Mouse (Mus musculus) adrenal gland, adult 2 months (tissue): ENCODE results near the gene Ccdc36. TPM values are rescaled to one million over a fixed set of nuclear protein-coding genes. Genes with fewer than 3 reads are reported as not detected.

Experiments
- DNase-seq: peaks from one replicate; pipeline ENCODE4 v3.0.0; 2021
- polyA plus RNA-seq: library from polyadenylated mRNA; depleted of rRNA; stranded (reverse); fragments of >200 nt; gene quantifications from 2 replicates; pipeline ENCODE4 v1.2.3, GENCODE M21; 2012
- total RNA-seq, 2 experiments: library from RNA; stranded (reverse); gene quantifications; 2 replicates each; pipeline ENCODE4 v1.2.3; 2021

The Ccdc36 gene
- total and polyA plus RNA-seq, 3 experiments, result not detected

- DNase-seq, result no peak
Measured at GRCm38 (mm10) chr9:108445125-108445524, 16.8 kb upstream of the Ccdc36 start.

GRCm38 (mm10) chr9:108441236-108441919 is 13.1 kb upstream of the Ccdc36 start:
- no peak for DNase-seq

- no peak for DNase-seq
Measured at GRCm38 (mm10) chr9:108440485-108440884, 12.2 kb upstream of the Ccdc36 start.

GRCm38 (mm10) chr9:108439176-108439575 is 10.9 kb upstream of the Ccdc36 start:
- DNase-seq, result no peak

- no peak for DNase-seq
Measured at GRCm38 (mm10) chr9:108436182-108436581, 7.9 kb upstream of the Ccdc36 start, which contains the start of gene BC048562. BC048562 (plus strand) TSS chr9:108436482.

- DNase-seq, result no peak
Measured at GRCm38 (mm10) chr9:108431431-108432067, 3.3 kb upstream of the Ccdc36 start.

- peak; percentile 30 for DNase-seq
Measured at GRCm38 (mm10) chr9:108412221-108412620, 16.1 kb downstream of the Ccdc36 start.

- DNase-seq, result no peak
Measured at GRCm38 (mm10) chr9:108411381-108411942, 16.8 kb downstream of the Ccdc36 start.

GRCm38 (mm10) chr9:108409535-108409934 is 18.7 kb downstream of the Ccdc36 start:
- DNase-seq, result no peak

- peak; percentile 32 for DNase-seq
Measured at GRCm38 (mm10) chr9:108404451-108404850, 23.8 kb downstream of the Ccdc36 start.

GRCm38 (mm10) chr9:108403081-108403480 is 25.2 kb downstream of the Ccdc36 start:
- DNase-seq, result no peak

- DNase-seq, result peak; percentile 67
Measured at GRCm38 (mm10) chr9:108401186-108401960, 26.9 kb downstream of the Ccdc36 start.

GRCm38 (mm10) chr9:108398324-108398723 is 30.0 kb downstream of the Ccdc36 start:
- DNase-seq, result no peak

- DNase-seq, result no peak
Measured at GRCm38 (mm10) chr9:108395427-108395826, 32.9 kb downstream of the Ccdc36 start.

GRCm38 (mm10) chr9:108394191-108394590 is 34.1 kb downstream of the Ccdc36 start:
- DNase-seq, result no peak

- no peak for DNase-seq
Measured at GRCm38 (mm10) chr9:108392676-108393075, 35.6 kb downstream of the Ccdc36 start, which contains the start of gene 1700102P08Rik. 1700102P08Rik (plus strand) TSS chr9:108392805.

GRCm38 (mm10) chr9:108389220-108389619 is 39.1 kb downstream of the Ccdc36 start:
- no peak for DNase-seq

GRCm38 (mm10) chr9:108388601-108389000 is 39.7 kb downstream of the Ccdc36 start:
- DNase-seq, result no peak

- no peak for DNase-seq
Measured at GRCm38 (mm10) chr9:108386816-108387215, 41.5 kb downstream of the Ccdc36 start.

- no peak for DNase-seq
Measured at GRCm38 (mm10) chr9:108385006-108385405, 43.3 kb downstream of the Ccdc36 start.

GRCm38 (mm10) chr9:108381382-108381781 is 46.9 kb downstream of the Ccdc36 start:
- DNase-seq, result no peak

- DNase-seq, result no peak
Measured at GRCm38 (mm10) chr9:108379294-108379693, 49.0 kb downstream of the Ccdc36 start.
